Mouse (Mus musculus) liver, embryonic 14.5 days (tissue): Measurements from ENCODE around the gene Srm.

ENCODE experiments used
- CTCF ChIP-seq: IDR thresholded peaks from 2 replicates; pipeline ENCODE4 v1.5.1; 2016; ENCODE audit warnings: antibody characterized with exemption, low read depth, control low read depth
- EP300 ChIP-seq: IDR thresholded peaks from 2 replicates; pipeline ENCODE4 v1.6.1; 2016; ENCODE audit warnings: antibody characterized with exemption, low read depth

DNA sequence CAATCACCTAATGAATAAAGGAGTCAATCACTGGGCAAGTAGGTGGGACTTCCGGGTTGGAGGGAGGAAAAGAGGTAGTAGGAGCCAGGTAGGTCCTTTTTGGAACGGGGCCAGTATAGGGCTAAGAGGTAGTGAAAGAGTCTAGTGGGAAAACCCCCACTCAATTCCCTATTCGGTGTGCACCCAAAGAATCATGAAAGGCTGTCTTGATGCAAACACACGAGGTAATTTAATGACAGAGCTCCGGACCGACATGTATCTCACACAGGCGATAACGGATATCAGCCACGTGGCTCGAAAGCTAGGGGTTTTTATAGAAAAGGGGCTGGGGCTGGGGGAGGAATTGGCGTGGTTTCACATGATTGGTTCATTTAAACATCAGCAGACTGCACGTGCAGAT, 7.5 kb downstream of the Srm start:
- TF ChIP-seq CTCF, result no peak
- TF ChIP-seq EP300, result no peak
